ENCODE assay signal across 8 mouse cellular contexts in genomic region chr8:120665726-120666455, GRCm38 (mm10). TPM values are rescaled to one million over a fixed set of nuclear protein-coding genes. Genes with fewer than 3 reads are reported as not detected.
A peak's percentile ranks its signal among the peaks of the same experiment; 100 is the strongest.
DNase-seq lines count a peak whose midpoint lies in the region; ATAC-seq and TF ChIP-seq lines count a peak whose summit lies in the region.

No protein-coding gene starts in this region.

- TF ChIP-seq CTCF in C2C12 (IDR thresholded peaks at IDR 0.05; ENCODE audit: control insufficient read depth, insufficient read depth, insufficient read length) = no peak

- H3K36me3 ChIP-seq in heart, embryonic 10.5 days = peaks cover 22% of the 10 kb centered on the region
- peaks cover 35% of the 10 kb centered on the region for H3K36me3 ChIP-seq in C2C12 (ENCODE audit: control insufficient read depth, insufficient read depth)
- H3K36me3 ChIP-seq in embryonic facial prominence, embryonic 12.5 days = peaks cover 19% of the 10 kb centered on the region
- peaks cover 40% of the 10 kb centered on the region for H3K36me3 ChIP-seq in limb, embryonic 10.5 days
- H3K36me3 ChIP-seq in neural tube, embryonic 13.5 days = peaks cover 13% of the 10 kb centered on the region

- peak overlapping the region; percentile 82 for H3K4me2 ChIP-seq in embryonic facial prominence, embryonic 12.5 days (replicated peaks)
- H3K4me2 ChIP-seq in neural tube, embryonic 13.5 days = peak overlapping the region; percentile 93

- H3K9me3 ChIP-seq in heart, embryonic 10.5 days = no peaks in the 10 kb centered on the region
- H3K9me3 ChIP-seq in embryonic facial prominence, embryonic 12.5 days = no peaks in the 10 kb centered on the region
- H3K9me3 ChIP-seq in limb, embryonic 10.5 days (replicated peaks) = no peaks in the 10 kb centered on the region
- no peaks in the 10 kb centered on the region for H3K9me3 ChIP-seq in neural tube, embryonic 13.5 days

- WGBS in heart, embryonic 10.5 days = 77% methylated on average over 3 of the region's 3 CpGs
- 71% methylated on average over 3 of the region's 3 CpGs for WGBS in embryonic facial prominence, embryonic 12.5 days
- 83% methylated on average over 3 of the region's 3 CpGs for WGBS in limb, embryonic 10.5 days
- 77% methylated on average over 3 of the region's 3 CpGs for WGBS in neural tube, embryonic 13.5 days

- no peak for DNase-seq in heart, embryonic 10.5 days (ENCODE audit: low spot score)
- DNase-seq in heart, adult 11 months = no peak
- no peak for DNase-seq in limb, embryonic 10.5 days (ENCODE audit: low spot score)
- no peak for DNase-seq in gastrocnemius, postnatal 14 days
- DNase-seq in ovary, postnatal 10 days (ENCODE audit: low spot score) = no peak

- no peak for ATAC-seq in embryonic facial prominence, embryonic 12.5 days (ENCODE audit: insufficient number of reproducible peaks, insufficient read depth, low FRiP score, low TSS enrichment)
- no peak for ATAC-seq in neural tube, embryonic 13.5 days (ENCODE audit: low read depth)

- no peaks in the 10 kb centered on the region for H3K27me3 ChIP-seq in heart, embryonic 10.5 days (ENCODE audit: insufficient read depth, poor library complexity, severe bottlenecking)
- no peaks in the 10 kb centered on the region for H3K27me3 ChIP-seq in C2C12 (ENCODE audit: control insufficient read depth, insufficient read depth, insufficient read length)
- H3K27me3 ChIP-seq in embryonic facial prominence, embryonic 12.5 days = no peaks in the 10 kb centered on the region
- no peaks in the 10 kb centered on the region for H3K27me3 ChIP-seq in limb, embryonic 10.5 days (ENCODE audit: low read depth, poor library complexity, severe bottlenecking)
- no peaks in the 10 kb centered on the region for H3K27me3 ChIP-seq in neural tube, embryonic 13.5 days

- H3K79me3 ChIP-seq in C2C12 (ENCODE audit: low read depth) = peaks cover 82% of the 10 kb centered on the region

- intact Hi-C loops in gastrocnemius, postnatal 14 days (cut with DNase I; ENCODE audit: low total_unique reads) = no loop called here

- peak overlapping the region; percentile 98; the same call in 1 of the 2 replicates for H3K9ac ChIP-seq in embryonic facial prominence, embryonic 12.5 days
- peak overlapping the region; percentile 88; the same call in 1 of the 2 replicates for H3K9ac ChIP-seq in neural tube, embryonic 13.5 days

- peaks cover 44% of the 10 kb centered on the region for H3K4me1 ChIP-seq in heart, embryonic 10.5 days
- peaks cover 22% of the 10 kb centered on the region for H3K4me1 ChIP-seq in embryonic facial prominence, embryonic 12.5 days
- H3K4me1 ChIP-seq in limb, embryonic 10.5 days = peaks cover 33% of the 10 kb centered on the region
- H3K4me1 ChIP-seq in neural tube, embryonic 13.5 days (replicated peaks) = peaks cover 59% of the 10 kb centered on the region

- H3K27ac ChIP-seq in heart, embryonic 10.5 days = peak overlapping the region; percentile 29; the same call in 1 of the 2 replicates
- no peak overlapping the region for H3K27ac ChIP-seq in embryonic facial prominence, embryonic 12.5 days
- peak overlapping the region; percentile 96; the same call in 1 of the 2 replicates for H3K27ac ChIP-seq in limb, embryonic 10.5 days
- 0 out of 2 replicates have a peak overlapping the region, but pooled peaks have one; percentile 13 for H3K27ac ChIP-seq in neural tube, embryonic 13.5 days (replicated peaks)

- H3K79me2 ChIP-seq in C2C12 (ENCODE audit: control insufficient read depth, insufficient read depth) = peaks cover 98% of the 10 kb centered on the region

- H3K4me3 ChIP-seq in heart, embryonic 10.5 days = peak overlapping the region; percentile 92
- H3K4me3 ChIP-seq in C2C12 (ENCODE audit: insufficient read depth, poor library complexity, severe bottlenecking) = no peak overlapping the region
- H3K4me3 ChIP-seq in embryonic facial prominence, embryonic 12.5 days = peak overlapping the region; percentile 99
- peak overlapping the region; percentile 99 for H3K4me3 ChIP-seq in limb, embryonic 10.5 days
- H3K4me3 ChIP-seq in neural tube, embryonic 13.5 days = peak overlapping the region; percentile 95; the same call in 1 of the 2 replicates

- H3ac ChIP-seq in C2C12 (ENCODE audit: control insufficient read depth, insufficient read length, low read depth) = peak overlapping the region; percentile 24

TF ChIP-seq in C2C12, 6 proteins besides CTCF, POLR2A, EP300 and RAD21:
- TF ChIP-seq USF1 (IDR thresholded peaks at IDR 0.05; ENCODE audit: low read depth) (no peak), CEBPB (IDR thresholded peaks at IDR 0.05; ENCODE audit: low read depth) (no peak), MAX (IDR thresholded peaks at IDR 0.05) (no peak), MYOG (IDR thresholded peaks at IDR 0.05; ENCODE audit: control insufficient read depth, extremely low read depth, insufficient read length) (no peak), MYOD1 (IDR thresholded peaks at IDR 0.05; ENCODE audit: control insufficient read depth, insufficient read length, low read depth) (no peak), FOSL1 (IDR thresholded peaks at IDR 0.05; ENCODE audit: insufficient read depth, low read length, poor library complexity, severe bottlenecking) (no peak)

RNA-seq across cellular contexts. Expression of gene Gm27021, which starts 2.0 kb away (rescaled TPM):
- polyA plus RNA-seq in heart, embryonic 10.5 days (2016; fragmentation: Nextera tagmentation; extraction: Ambion mirVana) = 1.9 and 2.8 TPM in 2 replicates
- polyA plus RNA-seq in C2C12 (2012; fragmentation: generic; extraction: Trizol) = 2.3 TPM
- polyA plus RNA-seq in embryonic facial prominence, embryonic 12.5 days (2016; fragmentation: Nextera tagmentation; extraction: Ambion mirVana) = 3.2 and 8.2 TPM in 2 replicates
- polyA plus RNA-seq in limb, embryonic 10.5 days (2016; fragmentation: Nextera tagmentation; extraction: Ambion mirVana) = 3.4 and 3.8 TPM in 2 replicates
- 5.5 and 7.3 TPM in 2 replicates for polyA plus RNA-seq in neural tube, embryonic 13.5 days (2015; fragmentation: Nextera tagmentation; extraction: Ambion mirVana)
- not detected for total RNA-seq in gastrocnemius, postnatal 14 days (2021)

RNA-seq across cellular contexts. Expression of gene Cox4i1, which starts 2.1 kb away (rescaled TPM):
- polyA plus RNA-seq in heart, embryonic 10.5 days (2016; fragmentation: Nextera tagmentation; extraction: Ambion mirVana) = 1,295 and 1,617 TPM in 2 replicates
- 1,270 TPM for polyA plus RNA-seq in C2C12 (2012; fragmentation: generic; extraction: Trizol)
- 901 and 909 TPM in 2 replicates for polyA plus RNA-seq in embryonic facial prominence, embryonic 12.5 days (2016; fragmentation: Nextera tagmentation; extraction: Ambion mirVana)
- polyA plus RNA-seq in limb, embryonic 10.5 days (2016; fragmentation: Nextera tagmentation; extraction: Ambion mirVana) = 879 and 888 TPM in 2 replicates
- 1,233 and 1,242 TPM in 2 replicates for polyA plus RNA-seq in neural tube, embryonic 13.5 days (2015; fragmentation: Nextera tagmentation; extraction: Ambion mirVana)
- total RNA-seq in gastrocnemius, postnatal 14 days (2021) = 1,000 to 10,000 TPM; 1,541 to 1,794 TPM

RNA-seq across cellular contexts. Expression of gene Emc8, which starts 2.5 kb away (rescaled TPM):
- polyA plus RNA-seq in heart, embryonic 10.5 days (2016; fragmentation: Nextera tagmentation; extraction: Ambion mirVana) = 249 and 314 TPM in 2 replicates
- polyA plus RNA-seq in C2C12 (2012; fragmentation: generic; extraction: Trizol) = 240 TPM
- 257 and 260 TPM in 2 replicates for polyA plus RNA-seq in embryonic facial prominence, embryonic 12.5 days (2016; fragmentation: Nextera tagmentation; extraction: Ambion mirVana)
- 372 and 439 TPM in 2 replicates for polyA plus RNA-seq in limb, embryonic 10.5 days (2016; fragmentation: Nextera tagmentation; extraction: Ambion mirVana)
- polyA plus RNA-seq in neural tube, embryonic 13.5 days (2015; fragmentation: Nextera tagmentation; extraction: Ambion mirVana) = 147 and 149 TPM in 2 replicates
- 10 to 100 TPM; 25.6 to 34.3 TPM for total RNA-seq in gastrocnemius, postnatal 14 days (2021)

RNA-seq across cellular contexts. Expression of gene 1190005I06Rik, which starts 18.5 kb away (rescaled TPM):
- polyA plus RNA-seq in heart, embryonic 10.5 days (2016; fragmentation: Nextera tagmentation; extraction: Ambion mirVana) = 4.6 and 7.7 TPM in 2 replicates
- polyA plus RNA-seq in C2C12 (2012; fragmentation: generic; extraction: Trizol) = 2.6 TPM
- 6.5 and 11.8 TPM in 2 replicates for polyA plus RNA-seq in embryonic facial prominence, embryonic 12.5 days (2016; fragmentation: Nextera tagmentation; extraction: Ambion mirVana)
- 2.7 and 3.4 TPM in 2 replicates for polyA plus RNA-seq in limb, embryonic 10.5 days (2016; fragmentation: Nextera tagmentation; extraction: Ambion mirVana)
- 6.9 and 7.8 TPM in 2 replicates for polyA plus RNA-seq in neural tube, embryonic 13.5 days (2015; fragmentation: Nextera tagmentation; extraction: Ambion mirVana)
- total RNA-seq in gastrocnemius, postnatal 14 days (2021) = under 1 TPM; 0.59 to 0.84 TPM
